12 mouse cellular contexts compared by ENCODE assay signal in genomic region chr11:50227736-50228135, GRCm38 (mm10). TPM values are rescaled to one million over a fixed set of nuclear protein-coding genes. Genes with fewer than 3 reads are reported as not detected.
DNase-seq lines count a peak whose midpoint lies in the region; ATAC-seq and TF ChIP-seq lines count a peak whose summit lies in the region.
"Had no signal": no experiment of that assay in that cellular context is flagged by ENCODE, and none has a peak within 500 bp of the region (broad histone marks: within the 10 kb centered on the region; RNA-seq: fewer than 3 reads in every experiment).

No protein-coding gene starts in this region.

- ATAC-seq in forebrain, embryonic 13.5 days: no peak
- no peak for ATAC-seq in forebrain, embryonic 14.5 days
- ATAC-seq in G1E (ENCODE audit: extremely low read depth, insufficient number of reproducible peaks, low FRiP score, poor library complexity, severe bottlenecking): no peak

- peak overlapping the region; percentile 97; the same call in 1 of the 2 replicates for H3K9ac ChIP-seq in forebrain, embryonic 13.5 days
- no peak overlapping the region for H3K9ac ChIP-seq in forebrain, embryonic 14.5 days (ENCODE audit: low read length)
- H3K9ac ChIP-seq: midbrain, embryonic 12.5 days had no signal

- H3K27ac ChIP-seq in forebrain, embryonic 13.5 days: no peak overlapping the region
- H3K27ac ChIP-seq in forebrain, embryonic 14.5 days (ENCODE audit: low read depth, low read length): no peak overlapping the region
- peak overlapping the region; percentile 14; the same call in 1 of the 2 replicates for H3K27ac ChIP-seq in kidney, adult 2 months (ENCODE audit: insufficient read depth, low read depth, low read length)
- H3K27ac ChIP-seq: hindbrain, embryonic 12.5 days; midbrain, embryonic 12.5 days had no signal

- no peaks in the 10 kb centered on the region for H3K9me3 ChIP-seq in forebrain, embryonic 13.5 days (replicated peaks)
- H3K9me3 ChIP-seq in forebrain, embryonic 14.5 days (replicated peaks; ENCODE audit: control insufficient read depth, low read length): no peaks in the 10 kb centered on the region
- H3K9me3 ChIP-seq in G1E (replicated peaks): no peaks in the 10 kb centered on the region
- H3K9me3 ChIP-seq: hindbrain, embryonic 12.5 days; midbrain, embryonic 12.5 days had no signal

- 85% methylated on average over 4 of the region's 4 CpGs for WGBS in forebrain, embryonic 13.5 days
- 83% methylated on average over 4 of the region's 4 CpGs for WGBS in forebrain, embryonic 14.5 days
- 42% methylated on average over 4 of the region's 4 CpGs for WGBS in kidney, adult 2 months

- peaks cover 9% of the 10 kb centered on the region; the same call in 1 of the 2 replicates for H3K27me3 ChIP-seq in forebrain, embryonic 13.5 days
- H3K27me3 ChIP-seq in forebrain, embryonic 14.5 days (replicated peaks; ENCODE audit: control insufficient read depth, insufficient read depth, low read length): no peaks in the 10 kb centered on the region
- H3K27me3 ChIP-seq in kidney, adult 2 months (replicated peaks; ENCODE audit: control insufficient read depth, insufficient read depth, low read length): no peaks in the 10 kb centered on the region
- no peaks in the 10 kb centered on the region for H3K27me3 ChIP-seq in G1E (ENCODE audit: insufficient read depth, low read length)

- no peak overlapping the region for H3K4me3 ChIP-seq in forebrain, embryonic 13.5 days
- H3K4me3 ChIP-seq in forebrain, embryonic 14.5 days (ENCODE audit: low read depth, low read length): no peak overlapping the region
- no peak overlapping the region for H3K4me3 ChIP-seq in kidney, adult 2 months (ENCODE audit: insufficient read depth, low read depth, low read length)
- H3K4me3 ChIP-seq in G1E (ENCODE audit: low read depth, low read length): peak overlapping the region; percentile 83; the same call in 1 of the 2 replicates
- H3K4me3 ChIP-seq: hindbrain, embryonic 12.5 days; midbrain, embryonic 12.5 days had no signal

- TF ChIP-seq POLR2A in kidney, adult 2 months (IDR thresholded peaks at IDR 0.05; ENCODE audit: low read depth, low read length): no peak

- no peak for DNase-seq in forebrain, embryonic 14.5 days (ENCODE audit: low spot score)
- peak; percentile 65 for DNase-seq in kidney, adult 2 months
- DNase-seq in kidney, adult 8-10 months: no peak
- no peak for DNase-seq in G1E (ENCODE audit: low spot score)
- peak; percentile 65 to 68 for DNase-seq in cerebellum, postnatal 10 days
- DNase-seq in thymus, postnatal 25 days: no peak
- DNase-seq in embryo, embryonic 9.5 days (ENCODE audit: extremely low spot score): no peak
- DNase-seq: gastrocnemius, postnatal 25 days; thymus, postnatal 4 days had no signal

- peaks cover 26% of the 10 kb centered on the region for H3K36me3 ChIP-seq in forebrain, embryonic 13.5 days (ENCODE audit: poor library complexity, severe bottlenecking)
- peaks cover 23% of the 10 kb centered on the region for H3K36me3 ChIP-seq in forebrain, embryonic 14.5 days (ENCODE audit: control insufficient read depth, insufficient read depth, low read length)
- no peaks in the 10 kb centered on the region; the same call in 1 of the 2 replicates for H3K36me3 ChIP-seq in kidney, adult 2 months (ENCODE audit: control insufficient read depth, insufficient read depth, low read length)
- peaks cover 65% of the 10 kb centered on the region for H3K36me3 ChIP-seq in G1E (replicated peaks)

- no peak for TF ChIP-seq CTCF in kidney, adult 2 months (conservative IDR thresholded peaks at IDR 0.05; ENCODE audit: insufficient read depth, insufficient read length, low read depth, low read length)
- TF ChIP-seq CTCF in G1E (IDR thresholded peaks at IDR 0.05; ENCODE audit: low read depth, low read length): no peak

- H3K4me1 ChIP-seq in forebrain, embryonic 13.5 days: peaks cover 60% of the 10 kb centered on the region
- H3K4me1 ChIP-seq in forebrain, embryonic 14.5 days (ENCODE audit: control insufficient read depth, insufficient read depth, low read length): peaks cover 38% of the 10 kb centered on the region
- peaks cover 31% of the 10 kb centered on the region for H3K4me1 ChIP-seq in kidney, adult 2 months (ENCODE audit: control insufficient read depth, insufficient read depth, low read length)
- H3K4me1 ChIP-seq in G1E (ENCODE audit: insufficient read depth, low read depth, low read length): peaks cover 82% of the 10 kb centered on the region

- H3K4me2 ChIP-seq in forebrain, embryonic 13.5 days: peak overlapping the region; percentile 90; the same call in 1 of the 2 replicates
- H3K4me2 ChIP-seq in forebrain, embryonic 14.5 days (ENCODE audit: low read length): no peak overlapping the region
- H3K4me2 ChIP-seq: midbrain, embryonic 12.5 days had no signal

RNA-seq across cellular contexts. Expression of gene Ltc4s, which starts 10.7 kb away (rescaled TPM):
- 1.1 and 1.2 TPM in 2 replicates for polyA plus RNA-seq in forebrain, embryonic 13.5 days (2015; fragmentation: Nextera tagmentation; extraction: Ambion mirVana)
- polyA plus RNA-seq in forebrain, embryonic 14.5 days (2014; fragmentation: Nextera tagmentation; extraction: Ambion mirVana): 3.4 and 4.1 TPM in 2 replicates
- polyA plus RNA-seq in kidney, adult 2 months (2012; rRNA removed): 33.8 and 46.3 TPM in 2 replicates
- total RNA-seq in G1E (2014; fragmentation: Nextera tagmentation) (not detected in 2 replicates), G1E (2017) (not detected in 2 replicates)
- not detected in 2 replicates for polyA plus RNA-seq in G1E (2012)

RNA-seq across cellular contexts. Expression of gene Mgat4b, which starts 17.0 kb away (rescaled TPM):
- 10.1 and 12.9 TPM in 2 replicates for polyA plus RNA-seq in forebrain, embryonic 13.5 days (2015; fragmentation: Nextera tagmentation; extraction: Ambion mirVana)
- 15.2 and 18.9 TPM in 2 replicates for polyA plus RNA-seq in forebrain, embryonic 14.5 days (2014; fragmentation: Nextera tagmentation; extraction: Ambion mirVana)
- polyA plus RNA-seq in kidney, adult 2 months (2012; rRNA removed): 85.4 and 105 TPM in 2 replicates
- total RNA-seq in G1E (2014; fragmentation: Nextera tagmentation) (18.4 and 24.2 TPM in 2 replicates), G1E (2017) (15.6 and 18.3 TPM in 2 replicates)
- polyA plus RNA-seq in G1E (2012): 106 and 120 TPM in 2 replicates

RNA-seq across cellular contexts. Expression of gene Sqstm1, which starts 17.1 kb away (rescaled TPM):
- 194 and 210 TPM in 2 replicates for polyA plus RNA-seq in forebrain, embryonic 13.5 days (2015; fragmentation: Nextera tagmentation; extraction: Ambion mirVana)
- polyA plus RNA-seq in forebrain, embryonic 14.5 days (2014; fragmentation: Nextera tagmentation; extraction: Ambion mirVana): 263 and 276 TPM in 2 replicates
- 337 and 344 TPM in 2 replicates for polyA plus RNA-seq in kidney, adult 2 months (2012; rRNA removed)
- total RNA-seq in G1E (2014; fragmentation: Nextera tagmentation) (118 and 252 TPM in 2 replicates), G1E (2017) (663 and 687 TPM in 2 replicates)
- polyA plus RNA-seq in G1E (2012): 134 and 138 TPM in 2 replicates

RNA-seq across cellular contexts. Expression of gene Mrnip, which starts 53.5 kb away (rescaled TPM):
- polyA plus RNA-seq in forebrain, embryonic 13.5 days (2015; fragmentation: Nextera tagmentation; extraction: Ambion mirVana): 24.0 and 26.9 TPM in 2 replicates
- 34.5 and 41.5 TPM in 2 replicates for polyA plus RNA-seq in forebrain, embryonic 14.5 days (2014; fragmentation: Nextera tagmentation; extraction: Ambion mirVana)
- 21.0 and 21.1 TPM in 2 replicates for polyA plus RNA-seq in kidney, adult 2 months (2012; rRNA removed)
- total RNA-seq in G1E (2014; fragmentation: Nextera tagmentation) (44.8 and 63.7 TPM in 2 replicates), G1E (2017) (17.4 and 17.6 TPM in 2 replicates)
- 6.5 and 10.6 TPM in 2 replicates for polyA plus RNA-seq in G1E (2012)

Comparison
In these comparisons a context has a peak if more than half of its experiments do, and no peak if none do; other contexts are left out.
1. DNase-seq: peak in kidney, adult 2 months (single experiment) and cerebellum, postnatal 10 days (2 of 2); none in forebrain, embryonic 14.5 days (single experiment), kidney, adult 8-10 months (0 of 2), G1E (single experiment), thymus, postnatal 25 days (single experiment) and embryo, embryonic 9.5 days (single experiment).